ENCODE assay signal across 8 mouse cellular contexts in the genomic region with DNA sequence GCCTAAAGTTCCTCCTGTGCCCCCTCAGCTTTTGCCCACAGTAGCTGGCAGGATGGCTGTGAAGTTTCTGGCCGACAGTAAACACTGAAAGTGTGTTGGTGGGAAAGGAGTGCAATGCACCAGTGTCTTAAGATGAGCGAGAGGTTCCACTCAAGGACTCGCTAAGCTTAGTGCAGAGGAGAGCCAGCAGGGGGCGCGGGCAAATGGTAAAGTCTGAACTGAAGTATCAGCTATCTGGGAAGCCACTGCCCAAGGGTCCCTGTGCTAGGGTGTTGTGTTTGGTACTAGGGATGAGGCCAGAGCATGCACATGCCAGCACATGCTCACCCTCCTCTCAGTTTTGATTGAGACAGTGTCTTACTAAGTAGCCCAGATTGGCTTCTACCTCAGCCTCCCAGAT.
DNase-seq lines count a peak whose midpoint lies in the region; ATAC-seq and TF ChIP-seq lines count a peak whose summit lies in the region.

No protein-coding gene starts in this region.

- 6% methylated on average over 5 of the region's 5 CpGs for WGBS in forebrain, embryonic 15.5 days
- WGBS in hindbrain, embryonic 11.5 days, result 4% methylated on average over 5 of the region's 5 CpGs

- no peaks in the 10 kb centered on the region for H3K27me3 ChIP-seq in G1E (ENCODE audit: insufficient read depth, low read length)
- H3K27me3 ChIP-seq in forebrain, embryonic 15.5 days, result no peaks in the 10 kb centered on the region
- no peaks in the 10 kb centered on the region for H3K27me3 ChIP-seq in hindbrain, embryonic 11.5 days (ENCODE audit: control insufficient read depth, insufficient read depth, low read length)

- H3K4me1 ChIP-seq in G1E (ENCODE audit: insufficient read depth, low read depth, low read length), result peaks cover 85% of the 10 kb centered on the region
- H3K4me1 ChIP-seq in forebrain, embryonic 15.5 days, result no peaks in the 10 kb centered on the region
- H3K4me1 ChIP-seq in hindbrain, embryonic 11.5 days (replicated peaks; ENCODE audit: control insufficient read depth, insufficient read depth, low read length), result no peaks in the 10 kb centered on the region

- DNase-seq in G1E (ENCODE audit: low spot score), result peak; percentile 42
- DNase-seq in brain, adult 2 months (ENCODE audit: low read depth, low spot score), result peak; percentile 81
- peak; percentile 88 for DNase-seq in hindbrain, embryonic 11.5 days (ENCODE audit: low spot score)
- DNase-seq in layer of hippocampus, postnatal 14 days (ENCODE audit: low spot score in 2 of 2), result peak; percentile 57 to 73
- DNase-seq in right cerebral cortex, postnatal 10 days (ENCODE audit: low spot score in 2 of 2), result peak; percentile 71 to 88
- DNase-seq in urinary bladder, postnatal 14 days (ENCODE audit: low spot score), result peak; percentile 88

- H3K4me3 ChIP-seq in G1E (ENCODE audit: low read depth, low read length), result peak overlapping the region; percentile 38; the same call in 1 of the 2 replicates
- no peak overlapping the region for H3K4me3 ChIP-seq in forebrain, embryonic 15.5 days
- no peak overlapping the region for H3K4me3 ChIP-seq in hindbrain, embryonic 11.5 days (ENCODE audit: low read depth, low read length)

- ATAC-seq in G1E (ENCODE audit: extremely low read depth, insufficient number of reproducible peaks, low FRiP score, poor library complexity, severe bottlenecking), result peak; percentile 32; the same call in 1 of the 2 replicates
- ATAC-seq in forebrain, embryonic 15.5 days (replicated peaks), result peak; percentile 70
- 0 out of 2 replicates have a peak, but pooled peaks have one; percentile 38 for ATAC-seq in hindbrain, embryonic 11.5 days (ENCODE audit: low FRiP score)
- ATAC-seq in megakaryocyte-erythroid progenitor cell, adult 5-6 weeks (replicated peaks; ENCODE audit: low FRiP score, low TSS enrichment, poor library complexity, severe bottlenecking), result peak; percentile 59

- no peak overlapping the region for H3K4me2 ChIP-seq in forebrain, embryonic 15.5 days (replicated peaks)
- H3K4me2 ChIP-seq in hindbrain, embryonic 11.5 days (replicated peaks; ENCODE audit: low read depth, low read length), result no peak overlapping the region

- no peaks in the 10 kb centered on the region for H3K9me3 ChIP-seq in G1E (replicated peaks)
- no peaks in the 10 kb centered on the region for H3K9me3 ChIP-seq in forebrain, embryonic 15.5 days
- H3K9me3 ChIP-seq in hindbrain, embryonic 11.5 days (ENCODE audit: control insufficient read depth, low read length), result no peaks in the 10 kb centered on the region

- H3K27ac ChIP-seq in forebrain, embryonic 15.5 days (replicated peaks), result no peak overlapping the region
- H3K27ac ChIP-seq in hindbrain, embryonic 11.5 days (ENCODE audit: low read depth, low read length), result no peak overlapping the region

- peak; percentile 72; the same call in 1 of the 2 replicates for TF ChIP-seq CTCF in G1E (IDR thresholded peaks at IDR 0.05; ENCODE audit: low read depth, low read length)

- H3K36me3 ChIP-seq in G1E (replicated peaks), result peaks cover 44% of the 10 kb centered on the region
- H3K36me3 ChIP-seq in forebrain, embryonic 15.5 days, result no peaks in the 10 kb centered on the region
- H3K36me3 ChIP-seq in hindbrain, embryonic 11.5 days (ENCODE audit: control insufficient read depth, insufficient read depth, low read length), result no peaks in the 10 kb centered on the region

- no peak overlapping the region for H3K9ac ChIP-seq in forebrain, embryonic 15.5 days (replicated peaks)
- H3K9ac ChIP-seq in hindbrain, embryonic 11.5 days (ENCODE audit: low read depth, low read length), result no peak overlapping the region
